Mouse (Mus musculus) limb, embryonic 10.5 days (tissue): Measurements from ENCODE around the gene Gabra1. TPM values are rescaled to one million over a fixed set of nuclear protein-coding genes. Genes with fewer than 3 reads are reported as not detected.

ENCODE experiments used
- DNase-seq: peaks from one replicate; pipeline ENCODE4 v3.0.0-alpha.2; 2017; ENCODE audit warnings: low spot score
- H3K27ac ChIP-seq: fragments of 300-500 bp; sonication (generic); 2 replicates; pipeline ENCODE4 v1.5.1; 2016; ENCODE audit warnings: mild to moderate bottlenecking
- H3K27me3 ChIP-seq: fragments of 300-500 bp; sonication (generic); 2 replicates; pipeline ENCODE4 v1.6.1; 2016; ENCODE audit warnings: low read depth, mild to moderate bottlenecking; ENCODE audit not compliant: poor library complexity, severe bottlenecking
- H3K36me3 ChIP-seq: fragments of 300-500 bp; sonication (generic); 2 replicates; pipeline ENCODE4 v1.6.1; 2016; ENCODE audit warnings: mild to moderate bottlenecking, moderate library complexity
- H3K4me1 ChIP-seq: fragments of 300-500 bp; sonication (generic); 2 replicates; pipeline ENCODE4 v1.6.1; 2016
- H3K4me3 ChIP-seq: fragments of 300-500 bp; sonication (generic); 2 replicates; pipeline ENCODE4 v1.5.1; 2016; ENCODE audit warnings: mild to moderate bottlenecking, moderate library complexity
- H3K9me3 ChIP-seq: fragments of 300-500 bp; sonication (generic); replicated peaks from 2 replicates; pipeline ENCODE4 v1.6.1; 2016; ENCODE audit warnings: mild to moderate bottlenecking
- WGBS: fragments of 180-500 bp; shearing (Covaris S2); methylation state at CpG from one replicate; pipeline ENCODE4 v1.1.7; 2016; 5-methylcytosine and 5-hydroxymethylcytosine counted together
- polyA plus RNA-seq: library from polyadenylated mRNA; unstranded; fragments of >200 nt; fragmentation: Nextera tagmentation; extraction: Ambion mirVana; gene quantifications from 2 replicates; pipeline ENCODE4 v1.2.1, GENCODE M21; 2016

The Gabra1 gene
- polyA plus RNA-seq, result 0.53 and 0.59 TPM in 2 replicates

GRCm38 (mm10) chr11:42182825-42183152 is at the start of gene Gabra1:
Gene Gabra1 (minus strand): TSS chr11:42182930.
- no peaks in the 10 kb centered on the region for H3K9me3 ChIP-seq
- peak within 1 kb of the TSS; percentile 65 for H3K27ac ChIP-seq
- H3K4me3 ChIP-seq, result peak within 1 kb of the TSS; percentile 59
- peaks cover 42% of the 10 kb centered on the region for H3K27me3 ChIP-seq
- 1% methylated on average over 13 of the region's 13 CpGs for WGBS
- no peaks in the 10 kb centered on the region for H3K36me3 ChIP-seq
- peaks cover 15% of the 10 kb centered on the region; the same call in 1 of the 2 replicates for H3K4me1 ChIP-seq
- peak; percentile 47 for DNase-seq

- H3K9me3 ChIP-seq, result no peaks in the 10 kb centered on the region
- H3K4me1 ChIP-seq, result peaks cover 15% of the 10 kb centered on the region; the same call in 1 of the 2 replicates
- no peaks in the 10 kb centered on the region for H3K36me3 ChIP-seq
- peak overlapping the region; percentile 59 for H3K4me3 ChIP-seq
- H3K27ac ChIP-seq, result peak overlapping the region; percentile 65
- WGBS, result under 1% methylated on average over 35 of the region's 35 CpGs
- DNase-seq, result peak; percentile 65
- peaks cover 42% of the 10 kb centered on the region for H3K27me3 ChIP-seq
Measured at GRCm38 (mm10) chr11:42181973-42182824, 531 bp downstream of the Gabra1 start.

- 32% methylated on average over 5 of the region's 5 CpGs for WGBS
Measured at GRCm38 (mm10) chr11:42181426-42181825, 1.3 kb downstream of the Gabra1 start.

GRCm38 (mm10) chr11:42179535-42179934 is 3.2 kb downstream of the Gabra1 start:
- no peaks in the 10 kb centered on the region for H3K36me3 ChIP-seq
- H3K27me3 ChIP-seq, result peaks cover 42% of the 10 kb centered on the region
- WGBS, result 78% methylated on average over 5 of the region's 5 CpGs
- no peak overlapping the region for H3K4me3 ChIP-seq
- H3K27ac ChIP-seq, result no peak overlapping the region
- no peaks in the 10 kb centered on the region for H3K9me3 ChIP-seq
- peaks cover 15% of the 10 kb centered on the region; the same call in 1 of the 2 replicates for H3K4me1 ChIP-seq
- no peak for DNase-seq

More at GRCm38 (mm10) chr11:42181426-42181825, 1.3 kb downstream of the Gabra1 start:
- DNase-seq, result peak; percentile 31
- Histone ChIP-seq H3K36me3 (no peaks in the 10 kb centered on the region), H3K4me3 (peak overlapping the region; percentile 59), H3K9me3 (no peaks in the 10 kb centered on the region), H3K4me1 (peaks cover 15% of the 10 kb centered on the region; the same call in 1 of the 2 replicates), H3K27ac (no peak overlapping the region), H3K27me3 (peaks cover 42% of the 10 kb centered on the region)

- H3K4me1 ChIP-seq, result peaks cover 15% of the 10 kb centered on the region; the same call in 1 of the 2 replicates
- DNase-seq, result no peak
Measured at GRCm38 (mm10) chr11:42178296-42178695, 4.4 kb downstream of the Gabra1 start.

GRCm38 (mm10) chr11:42151396-42151795 is 31.3 kb downstream of the Gabra1 start:
- H3K9me3 ChIP-seq, result no peaks in the 10 kb centered on the region
- H3K27me3 ChIP-seq, result no peaks in the 10 kb centered on the region
- no peak overlapping the region for H3K4me3 ChIP-seq
- no peaks in the 10 kb centered on the region for H3K4me1 ChIP-seq
- no peaks in the 10 kb centered on the region for H3K36me3 ChIP-seq
- WGBS, result 89% methylated on average over 5 of the region's 5 CpGs
- H3K27ac ChIP-seq, result no peak overlapping the region
- no peak for DNase-seq

More at GRCm38 (mm10) chr11:42178296-42178695, 4.4 kb downstream of the Gabra1 start:
- no peaks in the 10 kb centered on the region for H3K9me3 ChIP-seq
- no peak overlapping the region for H3K4me3 ChIP-seq
- H3K36me3 ChIP-seq, result no peaks in the 10 kb centered on the region
- WGBS, result 91% methylated on average over 2 of the region's 2 CpGs
- H3K27me3 ChIP-seq, result peaks cover 34% of the 10 kb centered on the region
- no peak overlapping the region for H3K27ac ChIP-seq

- no peaks in the 10 kb centered on the region for H3K4me1 ChIP-seq
- H3K27me3 ChIP-seq, result no peaks in the 10 kb centered on the region
- whole genome bisulfite sequencing, result 97% methylated on average over 1 of the region's 1 CpGs
- H3K4me3 ChIP-seq, result no peak overlapping the region
- no peak for DNase-seq
- no peaks in the 10 kb centered on the region for H3K9me3 ChIP-seq
- H3K27ac ChIP-seq, result no peak overlapping the region
- H3K36me3 ChIP-seq, result no peaks in the 10 kb centered on the region
Measured at GRCm38 (mm10) chr11:42116931-42117330, 65.8 kb downstream of the Gabra1 start.

- 74% methylated on average over 1 of the region's 1 CpGs for WGBS
- H3K36me3 ChIP-seq, result no peaks in the 10 kb centered on the region
- H3K4me3 ChIP-seq, result no peak overlapping the region
- no peak for DNase-seq
- H3K27ac ChIP-seq, result no peak overlapping the region
- H3K27me3 ChIP-seq, result no peaks in the 10 kb centered on the region
- H3K4me1 ChIP-seq, result no peaks in the 10 kb centered on the region
- no peaks in the 10 kb centered on the region for H3K9me3 ChIP-seq
Measured at GRCm38 (mm10) chr11:42110051-42110450, 72.7 kb downstream of the Gabra1 start.

- H3K27me3 ChIP-seq, result no peaks in the 10 kb centered on the region
- no peaks in the 10 kb centered on the region for H3K9me3 ChIP-seq
- no peak overlapping the region for H3K27ac ChIP-seq
- no peaks in the 10 kb centered on the region for H3K36me3 ChIP-seq
- no peaks in the 10 kb centered on the region for H3K4me1 ChIP-seq
- H3K4me3 ChIP-seq, result no peak overlapping the region
- DNase-seq, result no peak
Measured at GRCm38 (mm10) chr11:42109627-42110026, 73.1 kb downstream of the Gabra1 start.

GRCm38 (mm10) chr11:42095556-42095955 is 87.2 kb downstream of the Gabra1 start:
- no peak overlapping the region for H3K27ac ChIP-seq
- H3K9me3 ChIP-seq, result no peaks in the 10 kb centered on the region
- no peaks in the 10 kb centered on the region for H3K36me3 ChIP-seq
- no peaks in the 10 kb centered on the region for H3K27me3 ChIP-seq
- no peaks in the 10 kb centered on the region for H3K4me1 ChIP-seq
- WGBS, result 94% methylated on average over 2 of the region's 2 CpGs
- no peak overlapping the region for H3K4me3 ChIP-seq
- no peak for DNase-seq

Other genes with a start within 250 kb of the Gabra1 start
- not detected in 2 replicates for gene Gabrg2, start 182.1 kb downstream of the Gabra1 start, polyA plus RNA-seq
- gene Gabra6, start 138.1 kb upstream of the Gabra1 start, polyA plus RNA-seq, result not detected in 2 replicates
- 0.31 and 0.45 TPM in 2 replicates for gene Gabrb2, start 236.8 kb upstream of the Gabra1 start, polyA plus RNA-seq